Mouse (Mus musculus) heart, postnatal 14 days (tissue): ENCODE measurements around the gene Gimap8. TPM values are rescaled to one million over a fixed set of nuclear protein-coding genes. Genes with fewer than 3 reads are reported as not detected.

Source experiments
- DNase-seq, 2 experiments: peaks; one replicate each; pipeline ENCODE4 v3.0.0; 2021 to 2022
- intact Hi-C: fragments of 180-260 bp; cut with DNase I; formaldehyde crosslinking; loops from one replicate; pipeline ENCODE4 v1.15.1; 2025
- total RNA-seq, 2 experiments: library from RNA; stranded (reverse); gene quantifications; 2 replicates each; pipeline ENCODE4 v1.2.3; 2021

The Gimap8 gene
- total RNA-seq, 2 experiments from 2014 or later = 8.6 to 11.0 TPM

DNA sequence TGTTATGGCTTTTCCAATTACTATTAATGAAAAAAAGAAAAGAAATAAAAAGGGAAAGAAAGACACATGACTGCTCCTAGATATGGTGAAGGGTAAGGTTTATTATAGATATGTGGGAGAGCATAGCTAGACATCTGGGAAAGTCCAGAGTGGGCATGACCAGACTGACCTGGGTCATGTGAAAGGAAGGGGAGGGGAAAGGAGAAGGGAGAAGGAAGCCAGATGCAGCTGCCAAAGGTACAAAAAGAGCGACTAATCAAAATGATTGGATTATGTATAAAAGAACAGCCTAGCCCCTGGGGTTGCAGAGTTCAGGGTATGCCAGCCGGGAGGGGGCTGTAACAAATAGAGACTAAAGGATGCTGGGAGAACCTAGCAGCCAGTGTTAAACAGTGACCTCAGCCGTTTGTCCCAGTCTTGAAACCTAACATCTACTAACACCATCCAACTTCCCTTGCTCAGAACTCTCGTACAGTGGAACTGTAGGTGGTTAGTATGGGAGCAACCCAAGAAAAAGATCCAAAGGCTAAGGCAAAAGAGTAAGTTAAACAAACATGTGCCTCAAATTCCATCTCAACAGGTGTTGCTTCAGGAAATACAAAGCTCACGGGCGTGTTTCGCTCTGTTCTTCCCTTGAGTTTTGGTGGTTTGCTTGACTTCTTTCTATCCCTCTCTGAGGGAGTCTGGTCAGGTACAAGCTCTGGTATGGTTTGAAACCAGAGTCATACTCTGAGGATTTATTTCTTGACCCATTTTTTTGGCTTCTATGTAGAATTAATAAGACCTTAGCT is 51.2 kb downstream of the Gimap8 start:
- intact Hi-C loops = no loop called here
- no peak for DNase-seq

DNA sequence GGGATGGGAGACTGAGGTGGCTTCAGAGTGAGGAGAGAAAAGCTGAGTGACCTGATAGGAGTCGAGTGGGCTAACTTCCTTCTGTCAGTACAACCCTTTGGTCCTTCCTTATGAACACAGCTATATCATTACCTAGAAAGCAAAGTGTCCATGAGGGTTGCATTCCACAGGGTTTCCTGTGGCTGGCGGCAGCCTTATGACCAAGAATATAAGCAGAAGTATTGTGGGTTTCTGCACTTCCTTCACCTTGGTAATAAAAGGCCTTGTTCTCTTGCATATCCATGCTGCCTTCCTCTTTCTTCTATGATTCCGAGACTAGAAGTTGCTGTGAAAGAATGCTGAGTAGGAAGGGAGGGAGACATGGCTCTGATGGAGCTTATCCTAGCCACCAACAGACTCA is 51.9 kb downstream of the Gimap8 start:
- no peak for DNase-seq
- intact Hi-C loops = no loop called here

DNA sequence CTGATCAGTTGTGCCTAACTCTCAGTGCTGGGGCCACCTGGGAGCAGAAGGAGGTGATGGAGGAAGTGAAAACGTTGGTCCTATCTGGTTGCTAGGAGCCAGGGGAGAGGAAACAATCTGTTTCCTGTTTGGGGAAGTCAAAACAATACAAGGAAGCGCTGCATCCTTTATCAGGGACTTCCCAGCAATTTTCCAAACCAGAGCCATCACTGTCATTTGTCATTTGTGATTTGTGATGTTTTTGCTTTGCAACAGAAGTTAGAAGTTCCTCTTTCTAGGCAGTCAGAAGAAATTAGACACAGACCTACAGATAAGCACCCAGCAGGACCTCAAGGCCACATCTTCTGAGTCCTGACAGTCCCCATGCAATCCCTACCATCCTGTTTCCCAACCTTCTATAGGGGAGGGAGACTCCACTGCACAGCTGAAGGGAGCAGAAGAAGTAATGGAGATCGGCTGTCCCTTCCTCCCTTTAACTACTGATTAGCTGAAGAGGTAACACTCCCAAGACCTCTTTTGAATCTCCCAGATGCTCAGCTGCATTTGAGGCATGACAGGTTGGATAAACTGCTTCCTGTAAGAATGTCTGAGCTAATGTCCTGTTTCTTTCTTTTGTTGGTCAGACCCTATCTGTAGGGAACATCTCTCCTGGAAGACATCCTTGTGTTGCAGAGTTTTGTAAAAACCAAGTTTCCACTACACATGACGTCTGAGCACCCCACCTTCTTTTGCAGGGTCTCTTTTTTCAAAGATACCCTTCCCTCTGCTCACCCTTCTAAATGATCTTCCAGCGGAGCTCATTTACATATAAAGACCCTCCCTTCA is 53.4 kb downstream of the Gimap8 start:
- DNase-seq = no peak

DNA sequence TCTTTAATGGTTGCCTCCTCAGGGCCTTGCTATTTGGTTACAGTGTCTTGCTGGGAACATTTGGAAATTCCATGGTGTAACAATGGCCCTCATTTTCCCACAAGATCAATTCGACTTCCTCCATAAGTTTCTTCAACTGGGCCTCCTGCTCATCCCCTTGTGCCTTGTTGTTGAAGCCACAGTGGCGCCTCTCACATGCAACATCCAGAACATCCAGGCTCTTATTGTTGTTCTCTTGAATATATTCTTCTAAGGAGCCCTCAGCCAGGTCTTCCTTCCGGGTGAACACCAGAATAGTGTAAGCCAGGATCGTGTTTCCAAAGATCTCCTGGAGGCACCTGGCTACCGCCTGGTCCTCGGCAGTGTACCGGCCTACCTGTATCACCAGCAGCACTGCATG is 55.1 kb downstream of the Gimap8 start:
- no peak for DNase-seq
- intact Hi-C loops = no loop called here

More for the DNA sequence above, 53.4 kb downstream of the Gimap8 start:
- intact Hi-C loops = loop anchor here (2.0 kb wide), 1 partner anchor 14 kb away; no protein-coding TSS in a partner anchor

DNA sequence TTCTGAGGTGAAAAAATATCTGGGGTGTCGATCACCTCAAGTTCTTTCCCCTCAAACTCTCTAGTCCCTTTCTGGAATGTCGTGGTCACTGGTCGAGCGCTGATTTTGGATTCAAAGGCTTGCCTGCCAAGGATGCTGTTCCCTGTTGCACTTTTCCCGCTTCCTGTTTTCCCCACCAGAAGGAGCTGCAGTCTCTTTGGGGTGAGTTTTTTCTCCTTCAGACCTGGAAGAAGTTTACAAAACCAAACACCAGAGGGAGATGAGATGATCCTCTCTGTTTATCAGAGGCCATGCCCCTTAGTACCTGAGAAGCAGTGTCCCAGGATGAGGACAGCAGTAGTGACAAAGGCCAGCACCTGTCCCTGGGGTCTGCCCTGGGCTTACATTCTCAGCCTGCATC is 55.6 kb downstream of the Gimap8 start:
- no peak for DNase-seq
- intact Hi-C loops = no loop called here

DNA sequence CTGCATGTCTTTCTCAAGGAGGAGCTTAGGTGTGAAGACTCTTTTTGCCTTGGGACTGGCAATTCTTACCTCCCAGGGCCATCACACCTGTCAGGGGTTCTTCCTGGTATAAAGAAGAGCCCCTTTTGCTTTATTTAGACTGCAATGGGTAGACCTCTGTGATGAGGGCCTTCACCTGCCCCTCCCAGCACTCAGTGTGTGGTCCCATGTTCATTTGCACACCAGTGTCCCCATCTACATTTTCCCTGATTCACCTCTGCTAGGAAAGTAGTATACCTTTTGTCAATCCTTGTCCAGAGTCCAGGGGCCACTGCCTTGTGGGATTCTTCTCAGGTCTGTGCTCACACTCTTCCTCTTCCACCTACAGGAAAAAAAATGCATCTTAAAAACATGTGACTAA is 57.1 kb downstream of the Gimap8 start:
- intact Hi-C loops = loop anchor here (2.0 kb wide), 1 partner anchor 37 kb away; no protein-coding TSS in a partner anchor
- no peak for DNase-seq

DNA sequence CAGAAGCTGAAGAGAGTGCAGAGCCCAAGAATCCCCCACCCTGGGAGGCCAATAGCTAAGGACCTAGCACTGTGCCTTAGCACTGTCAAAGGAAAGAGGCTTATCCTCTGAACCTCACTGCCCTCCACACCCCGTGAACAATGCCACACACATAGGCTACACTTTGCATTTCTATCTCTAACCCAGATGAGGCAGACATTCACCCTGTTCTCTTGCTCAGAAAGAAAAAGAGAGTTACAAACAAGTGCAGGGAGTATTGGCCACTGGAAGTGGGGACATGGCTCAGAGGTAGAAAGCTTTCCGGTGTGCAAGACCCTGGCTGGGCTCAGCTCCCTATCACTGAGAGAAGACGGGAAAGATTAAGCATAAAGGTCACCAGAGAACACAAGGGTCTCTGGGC is 59.1 kb downstream of the Gimap8 start:
- no peak for DNase-seq
- intact Hi-C loops = no loop called here

Other genes with a start within 250 kb of the Gimap8 start
- 10 to 100 TPM; 13.8 to 16.4 TPM for gene Zfp467, start 201.4 kb upstream of the Gimap8 start, total RNA-seq
- under 1 TPM; 0.43 to 0.51 TPM for gene Sspo, start 199.0 kb upstream of the Gimap8 start, total RNA-seq
- gene Atp6v0e2, start 109.6 kb upstream of the Gimap8 start, total RNA-seq = 10 to 100 TPM; 17.2 to 18.2 TPM
- 10 to 100 TPM; 12.9 to 14.5 TPM for gene Lrrc61, start 92.4 kb upstream of the Gimap8 start, total RNA-seq
- 10 to 100 TPM; 87.7 to 93.2 TPM for gene Rarres2, start 74.4 kb upstream of the Gimap8 start, total RNA-seq
- gene Gm45021, start 57.6 kb upstream of the Gimap8 start, total RNA-seq = not detected
- 10 to 100 TPM; 24.0 to 27.5 TPM for gene Repin1, start 53.4 kb upstream of the Gimap8 start, total RNA-seq
- gene Gm44965, start 53.3 kb upstream of the Gimap8 start, total RNA-seq = not detected
- 1 to 10 TPM; 8.2 to 8.3 TPM for gene Zfp775, start 45.2 kb upstream of the Gimap8 start, total RNA-seq
- under 1 TPM; 0.24 to 0.67 TPM for gene AI854703, start 20.5 kb upstream of the Gimap8 start, total RNA-seq
- 1 to 10 TPM; 4.2 to 6.4 TPM for gene Gimap9, start 28.9 kb downstream of the Gimap8 start, total RNA-seq
- gene Gimap4, start 37.3 kb downstream of the Gimap8 start, total RNA-seq = 10 to 100 TPM; 32.2 to 42.6 TPM
- gene Gimap6, start 61.0 kb downstream of the Gimap8 start, total RNA-seq = 10 to 100 TPM; 48.0 to 53.9 TPM
- 1 to 10 TPM; 3.5 to 7.9 TPM for gene Gm28053, start 71.4 kb downstream of the Gimap8 start, total RNA-seq
- gene Gimap7, start 71.4 kb downstream of the Gimap8 start, total RNA-seq = under 1 TPM; 0.22 to 0.24 TPM
- gene Gimap1, start 91.8 kb downstream of the Gimap8 start, total RNA-seq = 10 to 100 TPM; 14.6 to 15.7 TPM
- 1 to 10 TPM; 8.3 to 9.0 TPM for gene Gimap5, start 99.0 kb downstream of the Gimap8 start, total RNA-seq
- under 1 TPM; 0.67 to 0.68 TPM for gene Gimap3, start 123.6 kb downstream of the Gimap8 start, total RNA-seq
- gene Tmem176a, start 193.7 kb downstream of the Gimap8 start, total RNA-seq = 10 to 100 TPM; 18.7 to 23.8 TPM
- gene Tmem176b, start 194.3 kb downstream of the Gimap8 start, total RNA-seq = 10 to 100 TPM; 62.5 to 63.9 TPM
- gene Aoc1, start 225.7 kb downstream of the Gimap8 start, total RNA-seq = not detected